26 mouse cellular contexts compared by ENCODE assay signal in genomic region chr6:109874187-109874586, GRCm38 (mm10).
DNase-seq lines count a peak whose midpoint lies in the region; ATAC-seq lines count a peak whose summit lies in the region.
"Had no signal": no experiment of that assay in that cellular context is flagged by ENCODE, and none has a peak within 500 bp of the region (broad histone marks: within the 10 kb centered on the region; RNA-seq: fewer than 3 reads in every experiment).

No protein-coding gene starts in this region.

- WGBS in kidney, embryonic 16.5 days = 59% methylated on average over 2 of the region's 2 CpGs
- WGBS in hindbrain, embryonic 13.5 days = 22% methylated on average over 2 of the region's 2 CpGs
- WGBS in hindbrain, embryonic 16.5 days = 34% methylated on average over 2 of the region's 2 CpGs
- 22% methylated on average over 2 of the region's 2 CpGs for WGBS in neural tube, embryonic 14.5 days

- H3K4me2 ChIP-seq in kidney, embryonic 16.5 days (replicated peaks; ENCODE audit: low read depth, low read length) = no peak overlapping the region
- H3K4me2 ChIP-seq in hindbrain, embryonic 13.5 days = no peak overlapping the region
- H3K4me2 ChIP-seq in hindbrain, embryonic 16.5 days (ENCODE audit: low read length) = no peak overlapping the region
- H3K4me2 ChIP-seq in neural tube, embryonic 14.5 days (ENCODE audit: low read depth, low read length) = no peak overlapping the region
- H3K4me2 ChIP-seq: embryonic facial prominence, embryonic 12.5 days; forebrain, embryonic 13.5 days; heart, embryonic 13.5 days; limb, embryonic 13.5 days; liver, embryonic 12.5 days; midbrain, embryonic 12.5 days; stomach, embryonic 15.5 days had no signal

- H3K36me3 ChIP-seq in kidney, embryonic 16.5 days (ENCODE audit: insufficient read depth, low read length) = no peaks in the 10 kb centered on the region
- no peaks in the 10 kb centered on the region for H3K36me3 ChIP-seq in hindbrain, embryonic 13.5 days
- no peaks in the 10 kb centered on the region for H3K36me3 ChIP-seq in hindbrain, embryonic 16.5 days (ENCODE audit: control insufficient read depth, insufficient read depth, low read length)
- no peaks in the 10 kb centered on the region for H3K36me3 ChIP-seq in neural tube, embryonic 14.5 days (ENCODE audit: control insufficient read depth, insufficient read depth, low read length)
- H3K36me3 ChIP-seq: embryonic facial prominence, embryonic 12.5 days; heart, embryonic 13.5 days; limb, embryonic 13.5 days; liver, embryonic 12.5 days; midbrain, embryonic 12.5 days; stomach, embryonic 15.5 days had no signal

- peak; percentile 0 for DNase-seq in kidney, adult 9 months
- DNase-seq in thymus, postnatal 0 days (ENCODE audit: low spot score) = no peak
- DNase-seq: adrenal gland, adult 8-10 months; cerebellum, adult 8-10 months; cerebellum, postnatal 36 days; gastrocnemius, postnatal 36 days; kidney, adult 18-20 months; layer of hippocampus, postnatal 36 days; lung, adult 18-20 months; lung, postnatal 10 days; thymus, postnatal 4 days had no signal

- H3K27me3 ChIP-seq in kidney, embryonic 16.5 days (ENCODE audit: insufficient read depth, low read length) = no peaks in the 10 kb centered on the region
- no peaks in the 10 kb centered on the region for H3K27me3 ChIP-seq in hindbrain, embryonic 13.5 days
- H3K27me3 ChIP-seq in hindbrain, embryonic 16.5 days (replicated peaks; ENCODE audit: control insufficient read depth, insufficient read depth, low read length) = no peaks in the 10 kb centered on the region
- H3K27me3 ChIP-seq in neural tube, embryonic 14.5 days (ENCODE audit: control insufficient read depth, insufficient read depth, low read length) = no peaks in the 10 kb centered on the region
- H3K27me3 ChIP-seq: embryonic facial prominence, embryonic 12.5 days; forebrain, embryonic 13.5 days; heart, embryonic 13.5 days; limb, embryonic 13.5 days; liver, embryonic 12.5 days; midbrain, embryonic 12.5 days; stomach, embryonic 15.5 days had no signal

- no peak overlapping the region for H3K27ac ChIP-seq in kidney, embryonic 16.5 days (ENCODE audit: low read length)
- no peak overlapping the region; the same call in 1 of the 2 replicates for H3K27ac ChIP-seq in hindbrain, embryonic 13.5 days
- H3K27ac ChIP-seq in hindbrain, embryonic 16.5 days (ENCODE audit: low read depth, low read length) = no peak overlapping the region
- no peak overlapping the region for H3K27ac ChIP-seq in neural tube, embryonic 14.5 days (ENCODE audit: low read depth, low read length)
- H3K27ac ChIP-seq: embryonic facial prominence, embryonic 12.5 days; forebrain, embryonic 13.5 days; heart, embryonic 13.5 days; limb, embryonic 13.5 days; liver, embryonic 12.5 days; midbrain, embryonic 12.5 days; stomach, embryonic 15.5 days had no signal

- no peaks in the 10 kb centered on the region for H3K9me3 ChIP-seq in kidney, embryonic 16.5 days (ENCODE audit: low read length)
- H3K9me3 ChIP-seq in hindbrain, embryonic 13.5 days = no peaks in the 10 kb centered on the region
- no peaks in the 10 kb centered on the region for H3K9me3 ChIP-seq in hindbrain, embryonic 16.5 days (ENCODE audit: control insufficient read depth, low read length)
- no peaks in the 10 kb centered on the region for H3K9me3 ChIP-seq in neural tube, embryonic 14.5 days (ENCODE audit: control insufficient read depth, low read length)
- H3K9me3 ChIP-seq: embryonic facial prominence, embryonic 12.5 days; forebrain, embryonic 13.5 days; heart, embryonic 13.5 days; limb, embryonic 13.5 days; midbrain, embryonic 12.5 days; stomach, embryonic 15.5 days had no signal

- no peak overlapping the region for H3K4me3 ChIP-seq in kidney, embryonic 16.5 days (ENCODE audit: low read length)
- no peak overlapping the region for H3K4me3 ChIP-seq in hindbrain, embryonic 13.5 days
- H3K4me3 ChIP-seq in hindbrain, embryonic 16.5 days (ENCODE audit: low read length) = no peak overlapping the region
- H3K4me3 ChIP-seq in neural tube, embryonic 14.5 days (ENCODE audit: low read depth, low read length) = no peak overlapping the region
- H3K4me3 ChIP-seq: embryonic facial prominence, embryonic 12.5 days; erythroblast, embryonic 14.5 days; forebrain, embryonic 13.5 days; heart, adult 2 months; heart, embryonic 13.5 days; limb, embryonic 13.5 days; liver, embryonic 12.5 days; midbrain, embryonic 12.5 days; stomach, embryonic 15.5 days had no signal

- no peaks in the 10 kb centered on the region for H3K4me1 ChIP-seq in kidney, embryonic 16.5 days (ENCODE audit: insufficient read depth, low read length)
- H3K4me1 ChIP-seq in hindbrain, embryonic 13.5 days (replicated peaks) = 0 out of 2 replicates have a peak, but pooled peaks cover 3% of the 10 kb centered on the region
- H3K4me1 ChIP-seq in hindbrain, embryonic 16.5 days (ENCODE audit: control insufficient read depth, insufficient read depth, low read depth, low read length) = no peaks in the 10 kb centered on the region
- no peaks in the 10 kb centered on the region for H3K4me1 ChIP-seq in neural tube, embryonic 14.5 days (ENCODE audit: control insufficient read depth, insufficient read depth, low read length)
- H3K4me1 ChIP-seq: embryonic facial prominence, embryonic 12.5 days; forebrain, embryonic 13.5 days; heart, embryonic 13.5 days; limb, embryonic 13.5 days; liver, embryonic 12.5 days; midbrain, embryonic 12.5 days; stomach, embryonic 15.5 days had no signal

- ATAC-seq in kidney, embryonic 16.5 days (ENCODE audit: low FRiP score, low TSS enrichment) = no peak
- peak; percentile 82 for ATAC-seq in hindbrain, embryonic 13.5 days (ENCODE audit: low FRiP score)
- ATAC-seq in hindbrain, embryonic 16.5 days = peak; percentile 37; the same call in 1 of the 2 replicates
- peak; percentile 89 for ATAC-seq in neural tube, embryonic 14.5 days (ENCODE audit: low read depth)
- no peak for ATAC-seq in inflammation-experienced regulatory T-cells, adult 6 months
- ATAC-seq: activated CD4-positive, CD25-positive, alpha-beta regulatory T cell, adult 4 months; forebrain, embryonic 13.5 days; liver, embryonic 12.5 days had no signal

- H3K9ac ChIP-seq in kidney, embryonic 16.5 days (replicated peaks; ENCODE audit: low read length) = no peak overlapping the region
- no peak overlapping the region for H3K9ac ChIP-seq in hindbrain, embryonic 13.5 days
- H3K9ac ChIP-seq in hindbrain, embryonic 16.5 days (ENCODE audit: low read depth, low read length) = no peak overlapping the region
- H3K9ac ChIP-seq in neural tube, embryonic 14.5 days (replicated peaks; ENCODE audit: low read depth, low read length) = no peak overlapping the region
- H3K9ac ChIP-seq: embryonic facial prominence, embryonic 12.5 days; forebrain, embryonic 13.5 days; heart, embryonic 13.5 days; limb, embryonic 13.5 days; liver, embryonic 12.5 days; midbrain, embryonic 12.5 days; stomach, embryonic 15.5 days had no signal

Comparison
In these comparisons a context has a peak if more than half of its experiments do, and no peak if none do; other contexts are left out.
1. ATAC-seq: peak in hindbrain, embryonic 13.5 days (single experiment), hindbrain, embryonic 16.5 days (single experiment) and neural tube, embryonic 14.5 days (single experiment); none in kidney, embryonic 16.5 days (single experiment) and inflammation-experienced regulatory T-cells, adult 6 months (single experiment).